Mouse (Mus musculus): ENCODE data around the gene Dcaf1. TPM values are rescaled to one million over a fixed set of nuclear protein-coding genes. Genes with fewer than 3 reads are reported as not detected.

Gene Dcaf1
- polyA plus RNA-seq, 2 experiments: 10.5 to 11.9 TPM

- peak overlapping the region; percentile 15; the same call in 1 of the 2 replicates for H3K4me2 ChIP-seq (ENCODE audit: low read depth)
- TF ChIP-seq CTCF (IDR thresholded peaks at IDR 0.05; ENCODE audit: low read depth) (no peak), EP300 (IDR thresholded peaks at IDR 0.05; ENCODE audit: low read depth) (no peak)
- H3K4me3 ChIP-seq (ENCODE audit: insufficient read depth in 1 of 2, low read depth in 2 of 2, low read length in 2 of 2): no peak overlapping the region
- peaks cover 3 to 17% of the 10 kb centered on the region in 2 experiments; a peak in 3 of 4 replicates for H3K4me1 ChIP-seq (replicated peaks; ENCODE audit: control insufficient read depth in 2 of 2, insufficient read depth in 2 of 2, low read length in 1 of 2)
- 55% methylated on average over 6 of the region's 6 CpGs for WGBS (ENCODE audit: insufficient replicate concordance)
- ATAC-seq (ENCODE audit: insufficient read depth) (no peak), DNase-seq (ENCODE audit: low read depth in 3 of 3, low spot score in 3 of 3) (no peak)
- H3K27ac ChIP-seq: no peak overlapping the region
- H3K36me3 ChIP-seq (replicated peaks; ENCODE audit: control insufficient read depth, insufficient read depth, low read depth): no peaks in the 10 kb centered on the region
- H3K27me3 ChIP-seq (ENCODE audit: control insufficient read depth, insufficient read depth, low read length): no peaks in the 10 kb centered on the region
- H3K9ac ChIP-seq (replicated peaks): no peak overlapping the region
- no peaks in the 10 kb centered on the region for H3K9me3 ChIP-seq (ENCODE audit: control insufficient read depth, low read length)
These were observed 30.8 kb upstream of the Dcaf1 start for GRCm38 (mm10) chr9:106790831-106791230.

- ATAC-seq (ENCODE audit: insufficient read depth): no peak
- WGBS (ENCODE audit: insufficient replicate concordance): 61% methylated on average over 4 of the region's 4 CpGs
- TF ChIP-seq EP300 (IDR thresholded peaks at IDR 0.05; ENCODE audit: low read depth): no peak
- no peak for TF ChIP-seq CTCF (IDR thresholded peaks at IDR 0.05; ENCODE audit: low read depth)
These were observed 15.2 kb upstream of the Dcaf1 start for GRCm38 (mm10) chr9:106806503-106806902.

GRCm38 (mm10) chr9:106818191-106818590 lies 3.5 kb upstream of the Dcaf1 start:
- Histone ChIP-seq H3K27ac (no peak overlapping the region), H3K27me3 (ENCODE audit: control insufficient read depth, insufficient read depth, low read length) (no peaks in the 10 kb centered on the region), H3K9ac (replicated peaks) (no peak overlapping the region), H3K4me2 (ENCODE audit: low read depth) (no peak overlapping the region), H3K36me3 (replicated peaks; ENCODE audit: control insufficient read depth, insufficient read depth, low read depth) (no peaks in the 10 kb centered on the region), H3K4me3 (ENCODE audit: insufficient read depth in 1 of 2, low read depth in 2 of 2, low read length in 2 of 2) (no peak overlapping the region), H3K4me1 (replicated peaks; ENCODE audit: control insufficient read depth in 2 of 2, insufficient read depth in 2 of 2, low read length in 1 of 2) (peaks cover 2 to 3% of the 10 kb centered on the region in 2 experiments; a peak in 3 of 4 replicates), H3K9me3 (ENCODE audit: control insufficient read depth, low read length) (no peaks in the 10 kb centered on the region)
- DNase-seq (ENCODE audit: low read depth in 3 of 3, low spot score in 3 of 3) (no peak), ATAC-seq (ENCODE audit: insufficient read depth) (no peak)
- no peak for TF ChIP-seq EP300 (IDR thresholded peaks at IDR 0.05; ENCODE audit: low read depth)
- TF ChIP-seq CTCF (IDR thresholded peaks at IDR 0.05; ENCODE audit: low read depth): no peak
- 60% methylated on average over 6 of the region's 6 CpGs for WGBS (ENCODE audit: insufficient replicate concordance)

More at GRCm38 (mm10) chr9:106806503-106806902, 15.2 kb upstream of the Dcaf1 start:
- Histone ChIP-seq H3K9me3 (ENCODE audit: control insufficient read depth, low read length) (no peaks in the 10 kb centered on the region), H3K4me3 (ENCODE audit: insufficient read depth in 1 of 2, low read depth in 2 of 2, low read length in 2 of 2) (no peak overlapping the region), H3K36me3 (replicated peaks; ENCODE audit: control insufficient read depth, insufficient read depth, low read depth) (no peaks in the 10 kb centered on the region), H3K27me3 (ENCODE audit: control insufficient read depth, insufficient read depth, low read length) (no peaks in the 10 kb centered on the region), H3K9ac (replicated peaks) (no peak overlapping the region), H3K4me1 (replicated peaks; ENCODE audit: control insufficient read depth in 2 of 2, insufficient read depth in 2 of 2, low read length in 1 of 2) (no peaks in the 10 kb centered on the region), H3K27ac (no peak overlapping the region), H3K4me2 (ENCODE audit: low read depth) (no peak overlapping the region)
- DNase-seq (ENCODE audit: low read depth in 3 of 3, low spot score in 3 of 3): no peak

GRCm38 (mm10) chr9:106819201-106819600 lies 2.5 kb upstream of the Dcaf1 start:
- Histone ChIP-seq H3K36me3 (replicated peaks; ENCODE audit: control insufficient read depth, insufficient read depth, low read depth) (no peaks in the 10 kb centered on the region), H3K27ac (no peak overlapping the region), H3K27me3 (ENCODE audit: control insufficient read depth, insufficient read depth, low read length) (no peaks in the 10 kb centered on the region), H3K9ac (replicated peaks) (no peak overlapping the region), H3K9me3 (ENCODE audit: control insufficient read depth, low read length) (no peaks in the 10 kb centered on the region), H3K4me1 (replicated peaks; ENCODE audit: control insufficient read depth in 2 of 2, insufficient read depth in 2 of 2, low read length in 1 of 2) (peaks cover 2 to 3% of the 10 kb centered on the region in 2 experiments; a peak in 3 of 4 replicates), H3K4me3 (ENCODE audit: insufficient read depth in 1 of 2, low read depth in 2 of 2, low read length in 2 of 2) (no peak overlapping the region), H3K4me2 (ENCODE audit: low read depth) (no peak overlapping the region)
- no peak for DNase-seq (ENCODE audit: low read depth in 3 of 3, low spot score in 3 of 3)
- no peak for TF ChIP-seq EP300 (IDR thresholded peaks at IDR 0.05; ENCODE audit: low read depth)
- peak; percentile 54 for TF ChIP-seq CTCF (IDR thresholded peaks at IDR 0.05; ENCODE audit: low read depth)
- no peak for ATAC-seq (ENCODE audit: insufficient read depth)
- WGBS (ENCODE audit: insufficient replicate concordance): 69% methylated on average over 1 of the region's 1 CpGs

GRCm38 (mm10) chr9:106821050-106821617 lies 540 bp upstream of the Dcaf1 start:
- H3K36me3 ChIP-seq (replicated peaks; ENCODE audit: control insufficient read depth, insufficient read depth, low read depth): no peaks in the 10 kb centered on the region
- H3K9me3 ChIP-seq (ENCODE audit: control insufficient read depth, low read length): no peaks in the 10 kb centered on the region
- H3K9ac ChIP-seq (replicated peaks): peak overlapping the region; percentile 81
- 24% methylated on average over 15 of the region's 15 CpGs for WGBS (ENCODE audit: insufficient replicate concordance)
- DNase-seq (ENCODE audit: low read depth in 3 of 3, low spot score in 3 of 3) (peak in 2 of 3 experiments; percentile 9 to 35), ATAC-seq (ENCODE audit: insufficient read depth) (no peak)
- TF ChIP-seq EP300 (IDR thresholded peaks at IDR 0.05; ENCODE audit: low read depth) (no peak), CTCF (IDR thresholded peaks at IDR 0.05; ENCODE audit: low read depth) (no peak)
- peaks cover 2 to 3% of the 10 kb centered on the region in 2 experiments; a peak in 3 of 4 replicates for H3K4me1 ChIP-seq (replicated peaks; ENCODE audit: control insufficient read depth in 2 of 2, insufficient read depth in 2 of 2, low read length in 1 of 2)
- H3K4me3 ChIP-seq (ENCODE audit: insufficient read depth in 1 of 2, low read depth in 2 of 2, low read length in 2 of 2): peak overlapping the region; percentile 85 to 97
- H3K27ac ChIP-seq: peak overlapping the region; percentile 65
- H3K4me2 ChIP-seq (ENCODE audit: low read depth): peak overlapping the region; percentile 83
- H3K27me3 ChIP-seq (ENCODE audit: control insufficient read depth, insufficient read depth, low read length): no peaks in the 10 kb centered on the region

All from liver, embryonic 14.5 days (tissue).